Mouse (Mus musculus) testis, adult 2 months (tissue): Measurements from ENCODE around the gene Olfr734.

Experiments used
- CTCF ChIP-seq: fragments of 200-500 bp; IDR thresholded peaks from 2 replicates; pipeline ENCODE4 v1.5.1; 2012; ENCODE audit warnings: low read depth, mild to moderate bottlenecking, inconsistent platforms, low read length, moderate library complexity; ENCODE audit not compliant: control insufficient read depth, insufficient read depth, insufficient replicate concordance
- POLR2A ChIP-seq: fragments of 200-500 bp; IDR thresholded peaks from 2 replicates; pipeline ENCODE4 v1.6.1; 2012; ENCODE audit warnings: low read depth, mild to moderate bottlenecking, inconsistent platforms, low read length, moderate library complexity; ENCODE audit not compliant: control insufficient read depth

GRCm38 (mm10) chr14:50356725-50357124, 30.2 kb upstream of the Olfr734 start:
- TF ChIP-seq CTCF (no peak), POLR2A (no peak)
